Mouse (Mus musculus): Measurements from ENCODE around the gene Pvalb. TPM values are rescaled to one million over a fixed set of nuclear protein-coding genes. Genes with fewer than 3 reads are reported as not detected.

Gene Pvalb
- over 10,000 TPM; 11,172 to 13,407 TPM for total RNA-seq (2021)
- long read RNA-seq, experiment 1, transcript Pvalb-202 (5 exons, 953 nt), result major isoform, 1,064 of 1,406 reads
- long read RNA-seq, experiment 1, transcript Pvalb-201 (4 exons, 977 nt), result minor isoform, 149 of 1,406 reads
- long read RNA-seq, experiment 1, partial matches to known transcripts, result 94 of 1,406 reads
- long read RNA-seq, experiment 1, other reads (novel, unspliced or antisense), result 99 of 1,406 reads
- long read RNA-seq, experiment 2, transcript Pvalb-202 (5 exons, 953 nt), result major isoform, 1,123 of 1,449 reads
- long read RNA-seq, experiment 2, transcript Pvalb-201 (4 exons, 977 nt), result minor isoform, 138 of 1,449 reads
- long read RNA-seq, experiment 2, partial matches to known transcripts, result 175 of 1,449 reads
- long read RNA-seq, experiment 2, other reads (novel, unspliced or antisense), result 13 of 1,449 reads

GRCm38 (mm10) chr15:78206312-78206711 is at the start of gene Pvalb:
TSS of gene Pvalb (minus strand) at chr15:78206400.
- no peak for DNase-seq

- peak; percentile 56 for DNase-seq
These were observed 48.6 kb upstream of the Pvalb start for GRCm38 (mm10) chr15:78254751-78255150.

DNA sequence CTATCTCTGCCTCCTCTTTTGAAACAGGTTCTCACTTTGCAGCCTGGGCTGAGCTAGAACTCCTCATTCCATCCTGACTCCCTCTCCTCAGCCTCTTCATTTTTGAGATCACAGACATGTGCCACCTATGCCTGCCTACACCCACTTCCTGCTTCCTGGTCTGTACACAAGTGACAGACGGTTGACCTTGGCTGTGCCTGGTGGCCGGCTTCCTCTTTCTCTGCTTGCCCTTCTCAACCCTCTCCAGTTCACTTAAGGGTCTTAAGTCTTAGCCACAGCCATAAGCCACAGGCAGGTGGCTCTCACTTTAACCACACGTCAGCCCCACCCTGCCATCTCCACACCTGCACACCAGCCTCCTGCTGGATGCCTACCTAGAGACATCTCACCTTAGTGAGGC is 42.2 kb upstream of the Pvalb start:
- no peak for DNase-seq

DNA sequence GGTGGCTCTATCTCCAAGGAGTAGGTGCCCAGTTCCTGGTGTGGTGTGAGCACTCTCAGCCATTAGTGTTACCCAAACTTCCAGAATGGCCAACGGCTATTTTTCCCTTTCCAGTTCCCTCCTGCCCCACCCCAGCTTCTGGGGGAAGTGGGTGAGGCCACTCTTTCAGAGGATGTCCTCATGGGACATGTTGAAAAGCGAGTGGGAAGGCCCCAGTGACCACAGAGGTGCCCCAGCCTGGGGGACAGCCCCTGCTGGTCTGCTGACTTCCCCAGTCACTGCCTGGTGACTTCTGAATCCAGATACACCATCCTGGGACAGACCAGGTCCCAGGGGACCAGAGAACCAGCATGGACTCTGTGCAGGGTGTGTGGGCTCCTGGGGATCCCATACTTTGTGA is 41.5 kb upstream of the Pvalb start:
- no peak for DNase-seq

DNA sequence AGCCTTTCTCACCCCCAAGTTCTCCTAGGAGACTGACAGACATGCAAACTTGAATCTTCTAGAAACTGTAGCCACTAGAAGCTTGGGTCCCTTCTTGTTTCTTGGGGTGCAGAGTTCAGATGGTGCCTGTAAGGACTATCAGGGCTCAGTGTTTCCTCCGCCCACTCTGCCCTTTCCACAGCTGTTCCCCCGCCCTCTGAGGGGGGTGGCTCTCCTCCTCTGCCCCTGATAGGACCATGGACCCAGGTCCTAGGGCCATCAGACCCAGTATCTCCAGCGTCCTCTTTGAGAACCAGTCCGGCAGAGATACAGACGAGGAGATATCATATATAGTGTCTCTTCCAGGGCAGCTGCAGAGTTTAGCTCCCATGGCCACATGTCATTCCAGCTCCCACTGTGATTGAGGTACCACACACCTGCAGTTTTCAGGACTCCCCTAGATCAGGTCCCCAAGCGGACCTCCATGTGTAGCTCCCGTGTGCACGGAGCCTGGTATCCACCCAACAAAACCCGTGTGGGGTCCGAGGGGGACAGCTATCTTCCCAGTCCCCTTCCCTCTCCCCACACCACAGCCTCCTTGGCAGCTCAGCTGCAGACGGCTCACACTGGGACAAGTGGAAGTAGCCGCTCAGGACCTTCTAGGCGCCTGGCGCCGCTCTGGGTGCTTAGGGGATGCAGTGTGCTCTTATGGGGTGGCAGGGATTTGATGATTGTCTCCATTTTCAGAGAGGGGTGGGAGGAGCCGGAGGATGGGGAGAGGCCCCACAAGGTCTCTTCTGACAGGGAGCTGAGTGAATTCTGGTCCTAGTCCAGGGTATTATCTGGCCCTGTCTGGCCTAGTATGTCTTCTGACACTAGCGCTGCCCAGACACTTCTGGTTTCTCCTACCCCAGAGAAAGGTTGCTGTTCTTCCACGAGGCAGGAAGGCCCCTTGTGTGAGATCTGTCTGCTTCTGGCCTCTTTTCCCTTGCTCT is 40.2 kb upstream of the Pvalb start:
- no peak for DNase-seq

GRCm38 (mm10) chr15:78244695-78245492 is 38.7 kb upstream of the Pvalb start, which contains the start of gene Ncf4:
TSS of gene Ncf4 (plus strand) at chr15:78244801.
- DNase-seq, result no peak

DNA sequence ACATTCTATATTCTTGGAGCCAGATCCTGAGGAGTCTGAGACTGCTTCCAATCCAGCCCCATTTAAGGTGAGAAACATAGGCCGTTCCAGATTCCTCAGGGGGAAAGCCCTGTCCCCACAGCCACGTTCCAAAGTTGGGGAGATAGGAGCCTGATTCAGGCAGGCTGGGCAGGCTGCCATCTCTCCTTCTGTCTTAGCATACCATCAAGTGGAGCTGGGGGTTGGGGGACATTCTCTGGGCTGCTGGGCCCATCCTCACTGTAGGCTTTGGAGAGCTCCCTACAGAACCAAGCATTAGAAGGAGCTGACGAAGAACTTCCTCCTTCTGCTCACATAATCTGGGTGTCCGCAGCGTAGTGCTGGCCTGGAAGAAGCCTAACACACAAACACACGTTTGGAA is 37.6 kb upstream of the Pvalb start:
- peak; percentile 25 for DNase-seq

DNA sequence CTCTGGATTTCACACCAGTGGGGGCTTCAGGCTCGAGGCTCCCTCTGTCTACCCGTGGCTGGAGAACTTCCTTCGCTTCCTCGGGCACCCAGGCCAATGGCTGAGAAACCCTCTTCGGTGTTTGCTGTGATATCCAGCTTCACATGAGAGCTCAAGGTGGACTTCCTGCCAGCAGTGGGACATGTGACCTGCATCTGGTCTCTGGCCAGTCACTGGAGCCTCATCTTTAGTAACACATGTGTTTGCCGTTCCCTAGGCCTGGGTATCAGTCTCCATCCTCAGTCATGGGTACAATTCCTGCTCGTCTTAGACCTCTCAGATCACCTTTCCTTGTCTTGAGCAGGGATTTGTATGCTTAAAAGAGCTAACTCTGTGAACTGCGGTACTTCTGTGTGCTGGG is 36.9 kb upstream of the Pvalb start:
- DNase-seq, result peak; percentile 39

GRCm38 (mm10) chr15:78241335-78241734 is 35.1 kb upstream of the Pvalb start:
- peak; percentile 30 for DNase-seq

- peak; percentile 34 for DNase-seq
These were observed 33.9 kb upstream of the Pvalb start for GRCm38 (mm10) chr15:78239956-78240617.

DNA sequence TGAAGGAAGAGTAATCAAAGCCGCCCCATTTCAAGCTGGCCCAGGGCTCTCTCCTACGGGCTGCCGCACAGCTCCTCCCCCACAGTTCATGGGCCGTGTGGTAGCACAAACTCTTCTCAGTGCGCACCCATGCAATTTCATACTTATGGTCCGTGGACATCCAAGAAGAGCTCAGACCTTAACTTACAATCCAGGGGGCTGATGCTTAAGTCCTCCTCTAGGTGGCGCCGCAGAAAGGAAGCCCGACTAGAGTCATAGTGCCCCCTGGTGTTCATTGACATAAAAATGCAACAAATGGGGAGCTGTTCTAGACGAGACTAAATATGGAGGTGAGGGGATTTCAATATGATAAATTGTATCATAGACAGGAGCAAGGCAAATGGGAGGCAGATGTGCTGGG is 33.3 kb upstream of the Pvalb start:
- peak; percentile 73 for DNase-seq

DNA sequence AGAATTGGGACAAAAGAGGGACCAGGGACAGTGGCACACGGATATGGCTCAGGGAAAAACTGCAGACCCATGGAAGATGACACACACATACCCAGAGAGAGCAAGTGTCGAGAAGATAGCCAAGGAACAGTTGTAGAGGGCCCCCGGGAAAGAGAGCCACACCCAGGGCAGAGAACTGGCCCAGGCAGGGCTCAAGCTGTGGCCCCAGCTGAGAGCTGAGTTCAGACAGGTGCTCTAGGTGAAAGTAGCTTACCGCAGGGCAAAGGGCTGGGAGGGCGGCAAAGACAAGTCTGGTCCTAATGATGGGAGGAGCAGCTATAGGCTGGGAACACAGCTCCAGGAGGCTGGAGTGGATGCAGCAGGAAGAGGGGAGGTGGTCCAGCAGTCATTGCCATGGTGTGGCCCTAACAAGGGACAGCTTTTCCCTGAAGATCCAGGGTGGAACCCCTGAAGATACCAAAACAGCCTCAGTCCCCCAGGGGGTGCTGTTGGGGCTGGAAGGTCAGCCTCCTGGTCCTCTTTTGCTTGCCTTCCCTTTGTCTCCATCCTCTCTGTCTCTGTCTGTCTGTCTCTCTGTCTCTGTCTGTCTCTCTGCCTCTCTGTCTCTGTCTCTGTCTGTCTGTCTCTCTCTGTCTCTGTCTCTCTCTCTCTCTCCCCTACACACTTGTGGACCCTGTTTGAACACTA is 28.8 kb upstream of the Pvalb start:
- DNase-seq, result no peak

DNA sequence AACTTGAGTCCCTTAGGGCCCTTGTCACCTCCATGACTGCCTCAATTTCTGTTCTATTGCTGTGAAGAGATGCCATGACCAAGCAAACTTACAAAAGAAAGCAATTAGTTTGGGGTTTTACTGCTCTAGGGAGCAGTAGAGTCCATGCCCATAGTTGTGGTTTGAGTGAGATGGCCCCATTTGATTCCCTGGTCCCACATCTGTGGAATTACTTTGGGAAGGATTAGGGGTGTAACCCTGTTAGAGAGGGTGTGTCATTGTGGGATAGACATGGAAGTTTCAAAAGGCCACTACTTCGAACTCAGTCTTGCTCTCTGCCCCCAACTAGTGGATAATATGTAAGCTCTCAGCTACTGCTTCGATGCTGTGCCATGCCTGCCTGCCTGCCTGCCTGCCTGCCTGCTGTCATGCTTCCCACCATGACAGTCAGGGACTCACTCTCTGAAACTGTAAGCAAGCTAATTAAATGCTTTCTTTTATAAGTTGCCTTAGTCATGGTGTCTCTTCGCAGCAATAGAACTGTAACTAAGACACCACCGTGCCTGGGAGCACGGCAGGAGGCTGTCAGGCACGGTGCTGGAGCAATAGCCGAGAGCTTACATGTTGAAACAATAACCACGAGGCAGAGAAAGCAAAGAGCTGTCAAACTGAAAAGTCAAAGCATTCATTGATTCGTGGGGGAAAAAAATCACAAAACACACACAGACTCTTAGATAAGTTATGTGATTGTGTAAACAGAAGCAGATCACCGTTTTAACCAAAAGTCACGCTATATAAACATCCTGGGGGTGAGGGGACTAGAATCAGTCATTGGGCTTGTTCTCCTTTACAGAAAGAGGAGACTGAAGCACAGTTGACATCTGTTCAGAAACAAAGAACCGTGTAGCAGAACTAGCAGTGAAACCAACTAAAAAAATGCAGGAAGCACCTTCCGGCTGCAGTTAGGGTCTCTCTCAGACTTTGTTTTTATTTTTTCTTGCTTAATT is 25.4 kb upstream of the Pvalb start:
- DNase-seq, result no peak

DNA sequence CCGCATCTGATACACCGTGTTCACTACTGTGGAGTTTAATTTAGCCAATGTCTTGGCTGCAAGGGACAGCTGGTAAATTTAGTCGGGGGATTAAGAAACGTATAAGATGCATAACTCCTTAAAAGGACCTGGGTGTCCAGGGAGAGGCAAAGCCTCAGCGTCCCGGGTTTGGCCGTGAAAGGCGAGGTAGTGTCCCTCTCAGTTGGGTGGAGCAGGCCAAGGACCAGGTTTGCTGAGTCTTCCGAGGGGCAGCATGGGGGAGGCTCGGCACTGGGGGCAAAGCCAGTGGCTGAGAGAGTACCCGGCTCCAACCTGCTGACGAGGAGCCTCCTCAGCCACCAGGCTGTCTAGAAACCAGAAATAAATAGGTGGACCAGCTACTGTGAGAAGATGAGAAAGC is 21.6 kb upstream of the Pvalb start:
- DNase-seq, result no peak

- DNase-seq, result no peak
These were observed 9.1 kb upstream of the Pvalb start for GRCm38 (mm10) chr15:78215269-78215668.

DNA sequence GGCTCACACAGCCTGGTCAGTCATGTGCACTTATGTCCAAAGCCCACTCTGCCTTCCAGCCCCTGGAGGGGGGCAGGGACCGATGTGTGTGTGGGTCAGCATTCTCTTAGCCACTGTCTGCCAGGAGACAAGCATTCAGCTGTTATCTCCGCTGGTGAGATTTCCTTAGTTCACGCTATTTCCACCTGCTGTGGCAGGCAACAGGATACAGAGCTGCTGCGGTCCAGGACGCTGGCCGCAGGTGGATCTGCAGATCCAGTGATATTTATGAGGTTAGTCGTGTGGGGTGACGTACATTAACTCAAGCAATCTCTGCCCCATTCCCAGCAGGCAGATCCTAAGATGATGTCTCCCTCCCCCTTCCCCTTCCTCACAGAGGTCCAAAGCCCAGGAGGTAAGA is 5.2 kb upstream of the Pvalb start:
- DNase-seq, result no peak

- no peak for DNase-seq
These were observed 4.0 kb upstream of the Pvalb start for GRCm38 (mm10) chr15:78210203-78210602.

GRCm38 (mm10) chr15:78205192-78205591 is 1.0 kb downstream of the Pvalb start:
- DNase-seq, result peak; percentile 73

- peak; percentile 74 for DNase-seq
These were observed 1.9 kb downstream of the Pvalb start for GRCm38 (mm10) chr15:78204053-78204847.
